Mouse (Mus musculus) embryonic fibroblast, embryonic 13.5 days (primary cell): ENCODE measurements around the gene Lzic. TPM values are rescaled to one million over a fixed set of nuclear protein-coding genes. Genes with fewer than 3 reads are reported as not detected.
"Not testable (repeated sequence)": the region's sequence is repeated elsewhere in the genome, so short reads cannot be mapped to it uniquely, and the experiment has no call there.

ENCODE experiments used
- H3K27ac ChIP-seq: 2 replicates; pipeline ENCODE4 v1.5.1; 2012; ENCODE audit warnings: low read length, control low read depth, inconsistent platforms; ENCODE audit not compliant: insufficient read depth
- H3K4me1 ChIP-seq: 2 replicates; pipeline ENCODE4 v1.6.1; 2011; ENCODE audit warnings: low read length; ENCODE audit not compliant: control insufficient read depth, insufficient read depth
- H3K4me3 ChIP-seq: 2 replicates; pipeline ENCODE4 v1.5.1; 2011; ENCODE audit warnings: mild to moderate bottlenecking, control low read depth, low read length; ENCODE audit not compliant: insufficient read depth
- CTCF ChIP-seq: IDR thresholded peaks from 2 replicates; pipeline ENCODE4 v1.5.1; 2011; ENCODE audit warnings: mild to moderate bottlenecking, control low read depth, low read length, moderate library complexity, borderline replicate concordance; ENCODE audit not compliant: insufficient read depth
- POLR2A ChIP-seq: IDR thresholded peaks from 2 replicates; pipeline ENCODE4 v1.6.1; 2011; ENCODE audit warnings: low read depth, mild to moderate bottlenecking, control low read depth, low read length, moderate library complexity
- polyA plus RNA-seq: library from polyadenylated mRNA; stranded (reverse); fragments of >200 nt; gene quantifications from 2 replicates; pipeline ENCODE4 v1.2.4, GENCODE M21; 2011; ENCODE audit warnings: low read depth; ENCODE audit not compliant: missing spikeins, insufficient read length

The Lzic gene
- polyA plus RNA-seq, 1 experiment = 48.3 TPM

- Histone ChIP-seq H3K4me1 (no peaks in the 10 kb centered on the region), H3K4me3 (no peak overlapping the region), H3K27ac (no peak overlapping the region)
- TF ChIP-seq CTCF = no peak
These were observed 27.1 kb upstream of the Lzic start for GRCm38 (mm10) chr4:149457831-149458430.

- no peak overlapping the region for H3K4me3 ChIP-seq
- H3K27ac ChIP-seq = no peak overlapping the region
- H3K4me1 ChIP-seq = no peaks in the 10 kb centered on the region
- TF ChIP-seq POLR2A = no peak
- no peak for TF ChIP-seq CTCF
These were observed 26.5 kb upstream of the Lzic start for GRCm38 (mm10) chr4:149458526-149458925.

GRCm38 (mm10) chr4:149459425-149459824 is 25.6 kb upstream of the Lzic start:
- TF ChIP-seq POLR2A (no peak), CTCF (no peak)
- Histone ChIP-seq H3K27ac (no peak overlapping the region), H3K4me3 (no peak overlapping the region), H3K4me1 (no peaks in the 10 kb centered on the region)

GRCm38 (mm10) chr4:149460475-149460874 is 24.6 kb upstream of the Lzic start:
- not testable (repeated sequence) for H3K4me1 ChIP-seq, H3K4me3 ChIP-seq, H3K27ac ChIP-seq

GRCm38 (mm10) chr4:149461579-149462304 is 23.3 kb upstream of the Lzic start:
- no peak overlapping the region for H3K27ac ChIP-seq
- H3K4me1 ChIP-seq = no peaks in the 10 kb centered on the region
- TF ChIP-seq CTCF (no peak), POLR2A (no peak)
- no peak overlapping the region for H3K4me3 ChIP-seq

GRCm38 (mm10) chr4:149462305-149462971 is 22.6 kb upstream of the Lzic start:
- Histone ChIP-seq H3K4me3 (no peak overlapping the region), H3K4me1 (no peaks in the 10 kb centered on the region), H3K27ac (no peak overlapping the region)
- TF ChIP-seq POLR2A = no peak
- no peak for TF ChIP-seq CTCF

GRCm38 (mm10) chr4:149463435-149463950 is 21.5 kb upstream of the Lzic start:
- Histone ChIP-seq H3K4me3 (no peak overlapping the region), H3K27ac (no peak overlapping the region), H3K4me1 (no peaks in the 10 kb centered on the region)
- TF ChIP-seq CTCF (no peak), POLR2A (no peak)

GRCm38 (mm10) chr4:149469557-149469956 is 15.5 kb upstream of the Lzic start:
- Histone ChIP-seq H3K4me3 (no peak overlapping the region), H3K4me1 (no peaks in the 10 kb centered on the region), H3K27ac (no peak overlapping the region)
- TF ChIP-seq CTCF (no peak), POLR2A (no peak)

GRCm38 (mm10) chr4:149475096-149475495 is 9.9 kb upstream of the Lzic start:
- no peak overlapping the region for H3K4me3 ChIP-seq
- no peaks in the 10 kb centered on the region for H3K4me1 ChIP-seq
- no peak overlapping the region for H3K27ac ChIP-seq
- TF ChIP-seq POLR2A (no peak), CTCF (no peak)

GRCm38 (mm10) chr4:149477078-149477477 is 8.0 kb upstream of the Lzic start, which contains the start of gene Tmem274:
Gene Tmem274, plus strand, starts transcription at chr4:149477378.
- Histone ChIP-seq H3K27ac (no peak within 1 kb of the TSS), H3K4me1 (no peaks in the 10 kb centered on the region), H3K4me3 (no peak within 1 kb of the TSS)
- TF ChIP-seq CTCF = no peak
- no peak for TF ChIP-seq POLR2A
